Mouse (Mus musculus): Measurements from ENCODE around the gene Rft1. TPM values are rescaled to one million over a fixed set of nuclear protein-coding genes. Genes with fewer than 3 reads are reported as not detected.
A peak's percentile ranks its signal among the peaks of the same experiment; 100 is the strongest.

The Rft1 gene
- polyA plus RNA-seq, 1 experiment from 2014 or later = 12.8 TPM

DNA sequence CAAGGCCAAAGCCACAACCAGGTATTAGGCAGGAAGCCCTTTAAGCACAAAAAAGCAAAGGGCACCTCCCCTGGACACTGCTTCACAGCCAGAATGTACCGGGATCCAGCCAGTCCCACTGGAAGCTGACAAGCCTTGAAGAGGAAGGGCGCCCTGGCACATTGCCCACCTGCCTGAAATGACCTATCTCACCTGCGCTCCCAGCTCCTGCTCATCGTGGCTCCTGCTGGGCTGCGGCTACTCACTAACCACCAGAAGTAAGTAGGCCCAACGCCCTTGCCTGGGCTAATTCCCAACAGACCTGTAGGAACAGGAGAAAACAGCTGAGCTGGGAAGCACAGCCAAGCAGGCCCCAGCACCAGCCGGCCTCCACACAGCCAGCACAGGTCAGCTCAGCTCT lies 32.0 kb upstream of the Rft1 start:
- Histone ChIP-seq H3K4me2 (replicated peaks) (no peak overlapping the region), H3K27ac (replicated peaks) (no peak overlapping the region), H3K27me3 (peaks cover 34% of the 10 kb centered on the region), H3K4me3 (no peak overlapping the region), H3K4me1 (peaks cover 20% of the 10 kb centered on the region), H3K9ac (replicated peaks) (no peak overlapping the region), H3K36me3 (no peaks in the 10 kb centered on the region), H3K9me3 (no peaks in the 10 kb centered on the region)
- ATAC-seq (ENCODE audit: low FRiP score, low read depth) = no peak
- 83% methylated on average over 7 of the region's 7 CpGs for WGBS

DNA sequence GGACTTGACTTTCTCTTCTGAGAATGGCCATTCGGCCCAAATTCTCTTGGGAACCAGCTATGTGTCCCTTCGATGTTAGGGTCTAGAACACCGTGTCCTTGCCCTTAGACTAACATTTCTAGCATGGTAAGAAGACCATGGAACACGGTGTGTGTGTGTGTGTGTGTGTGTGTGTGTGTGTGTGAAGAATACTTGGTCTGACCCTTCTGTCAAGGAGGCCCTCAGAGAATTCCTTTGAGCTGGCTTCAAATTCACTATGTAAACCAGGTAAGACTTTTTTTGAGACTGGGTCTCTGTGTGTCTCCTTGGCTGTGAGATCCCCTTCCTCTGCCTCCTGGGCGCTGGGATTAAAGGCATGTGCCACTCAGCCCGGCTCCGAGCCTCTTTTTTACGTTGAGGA lies 31.6 kb upstream of the Rft1 start:
- peaks cover 20% of the 10 kb centered on the region for H3K4me1 ChIP-seq
- WGBS = 89% methylated on average over 8 of the region's 8 CpGs

DNA sequence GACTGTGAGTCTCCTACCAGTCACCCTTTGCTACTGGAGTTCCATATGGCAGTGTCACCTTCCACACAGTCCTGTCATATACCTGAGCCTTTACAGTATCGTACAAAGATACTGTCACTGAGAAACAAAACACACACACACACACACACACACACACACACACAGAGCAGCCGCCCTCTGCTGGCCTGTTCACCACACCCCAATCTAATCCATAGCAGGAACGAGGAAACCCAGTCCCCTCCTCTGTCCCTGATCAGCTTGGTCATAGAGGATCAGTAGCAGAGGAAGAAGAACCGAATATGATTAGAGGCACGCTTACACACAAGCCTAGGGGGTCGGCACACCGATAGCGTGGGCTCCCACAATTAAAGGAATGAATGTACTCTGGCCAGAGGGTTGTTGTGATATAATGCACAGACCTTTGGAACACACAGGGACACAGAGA lies 29.9 kb upstream of the Rft1 start:
- Histone ChIP-seq H3K9me3 (no peaks in the 10 kb centered on the region), H3K27me3 (peaks cover 45% of the 10 kb centered on the region), H3K36me3 (no peaks in the 10 kb centered on the region), H3K4me3 (0 out of 2 replicates have a peak overlapping the region, but pooled peaks have one; percentile 54), H3K4me2 (replicated peaks) (peak overlapping the region; percentile 61), H3K27ac (replicated peaks) (no peak overlapping the region), H3K9ac (replicated peaks) (no peak overlapping the region), H3K4me1 (peaks cover 20% of the 10 kb centered on the region)
- WGBS = 58% methylated on average over 8 of the region's 8 CpGs
- no peak for ATAC-seq (ENCODE audit: low FRiP score, low read depth)

More for the DNA sequence above, 31.6 kb upstream of the Rft1 start:
- peaks cover 34% of the 10 kb centered on the region for H3K27me3 ChIP-seq
- no peak overlapping the region for H3K4me3 ChIP-seq
- no peak overlapping the region for H3K4me2 ChIP-seq (replicated peaks)
- no peaks in the 10 kb centered on the region for H3K9me3 ChIP-seq
- H3K36me3 ChIP-seq = no peaks in the 10 kb centered on the region
- H3K27ac ChIP-seq (replicated peaks) = no peak overlapping the region
- H3K9ac ChIP-seq (replicated peaks) = no peak overlapping the region
- ATAC-seq (ENCODE audit: low FRiP score, low read depth) = no peak

DNA sequence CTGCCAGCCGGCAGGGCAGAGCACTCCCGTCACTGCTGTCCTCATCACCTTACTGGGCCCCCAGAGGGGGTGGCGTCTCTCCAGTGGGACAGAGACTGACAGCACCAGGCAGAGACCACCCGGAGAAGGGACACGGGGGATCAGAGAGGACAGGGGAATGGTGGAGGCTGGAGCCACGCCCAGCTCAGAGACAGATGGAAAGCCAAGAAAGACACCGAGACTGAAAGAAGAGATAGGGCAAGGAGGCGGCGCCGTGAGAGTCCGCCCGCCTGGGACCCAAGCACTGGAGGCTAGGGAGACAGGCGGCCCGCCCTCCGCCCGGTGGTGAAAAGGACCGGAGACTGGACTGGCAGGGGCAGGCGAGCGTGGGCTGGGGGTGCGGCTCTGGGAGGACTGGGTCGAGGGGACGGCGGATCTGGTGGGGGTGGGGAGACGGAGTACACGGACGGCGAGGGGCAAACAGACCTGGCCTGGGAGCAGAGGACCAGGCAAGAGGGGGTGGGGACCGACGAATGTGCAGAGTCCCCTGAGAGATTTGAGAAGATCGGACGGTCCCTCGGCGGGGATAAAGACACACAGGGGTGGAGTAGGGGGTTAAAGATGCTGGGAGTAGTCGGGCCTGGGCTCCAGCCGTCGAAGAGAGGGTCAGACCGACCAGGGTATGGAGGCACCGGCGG lies 28.9 kb upstream of the Rft1 start:
- WGBS = under 1% methylated on average over 39 of the region's 39 CpGs
- H3K9ac ChIP-seq (replicated peaks) = peak overlapping the region; percentile 43
- H3K27ac ChIP-seq (replicated peaks) = no peak overlapping the region
- peak overlapping the region; percentile 61 for H3K4me2 ChIP-seq (replicated peaks)
- H3K4me1 ChIP-seq = peaks cover 20% of the 10 kb centered on the region
- peak; percentile 32 for ATAC-seq (ENCODE audit: low FRiP score, low read depth)
- H3K27me3 ChIP-seq = peaks cover 48% of the 10 kb centered on the region
- no peaks in the 10 kb centered on the region for H3K36me3 ChIP-seq
- H3K4me3 ChIP-seq = peak overlapping the region; percentile 54
- no peaks in the 10 kb centered on the region for H3K9me3 ChIP-seq

DNA sequence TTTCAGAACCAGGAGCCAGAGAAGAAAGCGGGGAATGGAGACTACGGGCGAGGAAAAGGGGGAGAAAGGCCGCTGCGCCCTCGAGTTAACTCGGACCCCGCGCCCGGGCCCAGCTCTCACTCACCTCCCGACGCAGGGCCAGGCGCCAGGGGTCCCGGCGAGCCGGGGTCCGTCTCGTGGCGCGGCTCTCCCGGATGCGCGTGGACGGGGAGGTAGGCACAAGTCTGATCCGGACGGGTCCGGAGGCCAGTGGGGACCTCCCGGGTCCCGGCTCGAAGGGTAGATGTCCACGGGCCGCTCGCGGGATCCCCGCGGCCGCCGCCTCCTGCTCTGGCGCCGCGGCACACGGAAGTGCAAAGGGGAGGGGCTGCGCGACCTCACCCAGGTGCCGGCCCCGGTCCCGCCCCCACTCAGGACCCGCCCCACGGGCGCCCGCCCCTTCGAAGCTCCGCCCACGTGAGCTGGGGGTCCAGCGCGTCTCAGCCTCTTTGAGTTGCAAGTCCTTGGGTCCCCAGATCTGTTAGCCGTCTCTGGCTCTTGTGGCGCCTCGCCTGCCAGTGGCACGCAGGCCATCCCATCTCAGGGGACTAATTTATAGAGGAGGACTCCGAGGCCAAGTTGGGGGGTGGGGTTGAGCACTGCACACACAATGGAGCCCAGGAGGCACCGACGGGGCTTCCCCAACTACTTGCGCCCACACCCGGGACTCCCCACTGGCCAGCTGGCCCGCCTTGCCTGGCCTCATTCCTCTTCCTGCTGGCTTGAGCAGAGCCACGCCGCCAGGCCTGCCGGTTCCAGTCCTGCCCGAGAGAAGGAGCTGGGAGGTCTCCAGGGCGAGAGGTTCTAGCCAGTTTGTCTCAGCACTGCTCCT lies 28.1 kb upstream of the Rft1 start, which contains the start of gene Prkcd:
TSS of gene Prkcd (minus strand) at position 355 of the 871 bp plus-strand sequence.
- Histone ChIP-seq H3K27ac (replicated peaks) (no peak within 1 kb of the TSS), H3K4me1 (peaks cover 20% of the 10 kb centered on the region), H3K4me2 (replicated peaks) (peak within 1 kb of the TSS; percentile 61), H3K9ac (replicated peaks) (peak within 1 kb of the TSS; percentile 43), H3K36me3 (no peaks in the 10 kb centered on the region), H3K9me3 (no peaks in the 10 kb centered on the region), H3K27me3 (peaks cover 50% of the 10 kb centered on the region), H3K4me3 (peak within 1 kb of the TSS; percentile 54)
- peak; percentile 64 for ATAC-seq (ENCODE audit: low FRiP score, low read depth)
- under 1% methylated on average over 70 of the region's 71 CpGs for WGBS

DNA sequence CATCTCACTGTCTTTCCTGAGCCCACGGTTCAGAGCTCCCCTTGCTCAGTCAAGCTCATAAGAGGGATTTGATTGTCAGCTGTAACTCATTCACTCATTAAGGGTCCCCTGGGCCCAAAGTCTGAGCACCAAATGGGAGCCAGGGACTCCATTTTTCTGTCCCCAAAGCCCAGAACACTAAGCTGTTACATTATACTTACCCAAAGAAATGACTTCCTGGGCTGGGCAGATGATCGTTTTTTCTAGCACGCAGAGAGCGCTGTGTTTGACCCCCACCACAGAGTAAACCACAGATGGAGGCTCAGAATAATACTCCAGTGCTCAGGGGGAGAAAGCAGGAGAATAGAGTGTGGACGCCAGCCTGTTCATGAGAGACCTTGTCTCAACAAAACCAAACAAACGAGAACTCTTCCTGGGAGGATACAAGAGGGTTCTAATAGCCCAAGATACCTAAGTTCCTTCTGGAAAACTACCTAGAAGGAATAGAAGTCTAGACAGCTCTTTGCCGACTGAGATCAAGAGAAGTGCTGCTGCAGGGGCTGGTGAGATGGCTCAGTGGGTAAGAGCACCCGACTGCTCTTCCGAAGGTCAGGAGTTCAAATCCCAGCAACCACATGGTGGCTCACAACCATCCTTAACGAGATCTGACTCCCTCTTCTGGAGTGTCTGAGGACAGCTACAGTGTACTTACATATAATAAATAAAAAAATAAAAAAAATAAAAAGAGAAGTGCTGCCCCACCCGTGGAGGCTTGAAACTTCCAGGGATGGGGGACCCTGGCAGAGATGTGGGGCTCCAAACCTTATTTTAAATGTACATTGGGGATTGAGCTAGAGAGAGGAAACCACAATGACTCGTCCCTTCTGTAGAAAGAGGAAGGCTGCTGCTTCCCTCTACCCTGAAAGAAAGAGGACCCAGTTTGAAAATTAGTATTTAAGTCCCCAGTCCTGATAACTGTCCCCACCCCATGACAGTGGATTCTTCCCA lies 27.1 kb upstream of the Rft1 start:
- peaks cover 50% of the 10 kb centered on the region for H3K27me3 ChIP-seq
- ATAC-seq (ENCODE audit: low FRiP score, low read depth) = 0 out of 2 replicates have a peak, but pooled peaks have one; percentile 16
- H3K27ac ChIP-seq (replicated peaks) = no peak overlapping the region
- H3K9ac ChIP-seq (replicated peaks) = no peak overlapping the region
- H3K4me2 ChIP-seq (replicated peaks) = peak overlapping the region; percentile 61
- 59% methylated on average over 12 of the region's 12 CpGs for WGBS
- H3K4me3 ChIP-seq = peak overlapping the region; percentile 54
- peaks cover 20% of the 10 kb centered on the region for H3K4me1 ChIP-seq
- H3K36me3 ChIP-seq = no peaks in the 10 kb centered on the region
- no peaks in the 10 kb centered on the region for H3K9me3 ChIP-seq

DNA sequence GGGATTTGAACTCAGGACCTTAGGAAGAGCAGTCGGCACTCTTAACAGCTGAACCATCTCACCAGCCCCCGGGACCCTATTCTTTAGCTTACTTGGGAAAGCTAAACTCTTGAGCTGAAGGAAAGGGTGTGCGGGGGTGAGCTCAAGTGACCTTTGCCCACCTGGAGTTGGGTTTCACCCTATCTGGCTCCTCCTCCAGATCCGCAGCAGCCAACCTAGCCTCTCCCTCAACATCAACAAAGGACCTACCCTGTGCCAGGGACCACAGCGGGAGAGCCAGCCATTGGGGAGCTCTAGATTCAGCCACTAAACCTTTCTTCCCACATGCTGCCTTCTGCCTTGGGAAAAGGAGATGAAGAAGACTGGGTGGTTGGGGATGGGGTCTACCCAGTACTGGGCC lies 25.9 kb upstream of the Rft1 start:
- ATAC-seq (ENCODE audit: low FRiP score, low read depth) = no peak
- H3K4me1 ChIP-seq = peaks cover 20% of the 10 kb centered on the region
- no peak overlapping the region for H3K4me2 ChIP-seq (replicated peaks)

DNA sequence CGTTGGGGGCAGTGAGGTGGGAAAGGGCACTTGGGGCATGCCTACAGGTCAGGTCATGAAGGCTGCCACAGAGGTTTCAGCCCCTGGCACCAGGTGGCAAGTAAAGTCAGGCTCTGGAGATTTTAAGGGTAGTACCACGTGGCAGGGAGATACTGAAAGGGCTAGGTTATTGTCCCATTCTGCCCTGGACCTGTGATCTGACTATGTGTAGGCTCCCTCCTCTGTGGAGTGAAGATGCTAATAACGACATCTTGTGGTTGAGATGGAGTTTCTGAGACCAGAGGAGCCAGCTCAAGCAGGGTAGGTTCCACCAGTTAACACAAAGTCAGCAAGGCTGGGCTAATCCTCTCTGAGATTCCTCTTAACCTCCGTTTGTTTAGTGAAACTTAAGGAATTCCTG lies 24.3 kb upstream of the Rft1 start:
- H3K27ac ChIP-seq (replicated peaks) = no peak overlapping the region
- H3K4me3 ChIP-seq = no peak overlapping the region
- H3K4me1 ChIP-seq = peaks cover 15% of the 10 kb centered on the region
- no peak for ATAC-seq (ENCODE audit: low FRiP score, low read depth)
- H3K27me3 ChIP-seq = peaks cover 39% of the 10 kb centered on the region
- H3K4me2 ChIP-seq (replicated peaks) = no peak overlapping the region
- no peak overlapping the region for H3K9ac ChIP-seq (replicated peaks)
- no peaks in the 10 kb centered on the region for H3K36me3 ChIP-seq
- 44% methylated on average over 4 of the region's 4 CpGs for WGBS
- H3K9me3 ChIP-seq = no peaks in the 10 kb centered on the region

More for the DNA sequence above, 25.9 kb upstream of the Rft1 start:
- 91% methylated on average over 5 of the region's 5 CpGs for WGBS
- Histone ChIP-seq H3K4me3 (no peak overlapping the region), H3K9me3 (no peaks in the 10 kb centered on the region), H3K9ac (replicated peaks) (no peak overlapping the region), H3K27ac (replicated peaks) (no peak overlapping the region), H3K36me3 (no peaks in the 10 kb centered on the region), H3K27me3 (peaks cover 52% of the 10 kb centered on the region)

DNA sequence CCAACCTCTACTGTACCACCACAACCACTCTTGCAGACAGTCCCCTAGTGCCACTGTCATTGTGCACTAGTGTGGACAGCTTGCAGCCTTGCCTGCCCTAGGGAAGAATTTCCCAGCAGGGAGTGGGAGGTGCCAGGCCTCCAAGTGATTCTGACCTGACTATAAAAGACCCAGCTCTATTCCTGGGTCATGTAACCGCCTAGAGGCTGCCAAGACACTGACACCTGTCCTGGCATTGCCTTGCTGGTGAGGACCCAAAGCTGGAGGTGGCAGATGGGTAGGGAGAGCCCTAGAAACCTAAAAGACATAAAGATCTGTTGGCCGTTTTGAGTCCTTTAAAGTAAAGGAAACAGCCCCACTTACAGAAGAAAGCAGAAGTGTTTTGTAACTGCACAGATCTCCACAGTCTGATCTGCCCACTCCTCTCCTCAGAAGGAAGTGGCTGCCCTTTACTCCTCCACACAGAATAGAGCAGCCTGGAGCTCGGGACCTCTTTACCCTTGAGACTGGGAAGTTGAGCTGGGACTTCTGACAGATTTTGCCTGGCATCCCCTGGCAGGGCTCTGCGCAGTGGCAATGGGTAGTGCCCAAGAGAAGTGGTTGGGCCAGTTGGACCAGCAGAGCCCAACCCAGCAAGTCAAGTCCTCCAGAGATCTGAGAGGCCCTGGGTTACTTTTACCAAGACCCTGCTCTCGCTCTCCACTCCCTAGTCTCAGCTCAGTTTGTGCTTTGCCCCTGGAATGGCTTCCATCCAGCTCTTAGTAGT lies 23.2 kb upstream of the Rft1 start:
- no peaks in the 10 kb centered on the region for H3K36me3 ChIP-seq
- no peak overlapping the region for H3K27ac ChIP-seq (replicated peaks)
- 77% methylated on average over 5 of the region's 5 CpGs for WGBS
- peaks cover 29% of the 10 kb centered on the region for H3K27me3 ChIP-seq
- H3K4me2 ChIP-seq (replicated peaks) = no peak overlapping the region
- no peak overlapping the region for H3K4me3 ChIP-seq
- peaks cover 9% of the 10 kb centered on the region for H3K4me1 ChIP-seq
- no peak overlapping the region for H3K9ac ChIP-seq (replicated peaks)
- no peaks in the 10 kb centered on the region for H3K9me3 ChIP-seq
- no peak for ATAC-seq (ENCODE audit: low FRiP score, low read depth)

DNA sequence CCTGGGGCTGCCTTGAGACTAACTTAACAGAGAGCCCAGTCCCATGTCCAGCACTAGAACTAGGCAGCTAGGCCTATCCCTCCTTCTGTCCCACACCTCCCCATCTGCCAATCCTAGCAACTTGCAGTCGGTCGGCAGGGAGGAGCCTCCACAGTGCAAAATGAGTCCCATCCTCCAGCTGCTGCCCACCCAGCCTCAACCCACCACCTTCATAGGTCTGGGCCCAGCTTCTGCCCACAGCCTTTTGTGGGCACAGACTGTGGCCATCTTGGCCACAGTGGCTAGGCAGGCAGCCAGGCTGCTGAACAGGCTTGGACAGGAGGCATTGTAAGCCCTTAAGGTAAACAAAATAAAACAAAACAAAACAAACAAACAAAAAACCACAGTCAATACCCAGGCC lies 22.3 kb upstream of the Rft1 start:
- Histone ChIP-seq H3K4me1 (peaks cover under 1% of the 10 kb centered on the region; the same call in 1 of the 2 replicates), H3K4me3 (no peak overlapping the region), H3K27me3 (peaks cover 20% of the 10 kb centered on the region), H3K9ac (replicated peaks) (0 out of 2 replicates have a peak overlapping the region, but pooled peaks have one; percentile 15), H3K4me2 (replicated peaks) (no peak overlapping the region), H3K36me3 (no peaks in the 10 kb centered on the region), H3K9me3 (no peaks in the 10 kb centered on the region), H3K27ac (replicated peaks) (no peak overlapping the region)
- WGBS = 63% methylated on average over 2 of the region's 2 CpGs
- ATAC-seq (ENCODE audit: low FRiP score, low read depth) = no peak

DNA sequence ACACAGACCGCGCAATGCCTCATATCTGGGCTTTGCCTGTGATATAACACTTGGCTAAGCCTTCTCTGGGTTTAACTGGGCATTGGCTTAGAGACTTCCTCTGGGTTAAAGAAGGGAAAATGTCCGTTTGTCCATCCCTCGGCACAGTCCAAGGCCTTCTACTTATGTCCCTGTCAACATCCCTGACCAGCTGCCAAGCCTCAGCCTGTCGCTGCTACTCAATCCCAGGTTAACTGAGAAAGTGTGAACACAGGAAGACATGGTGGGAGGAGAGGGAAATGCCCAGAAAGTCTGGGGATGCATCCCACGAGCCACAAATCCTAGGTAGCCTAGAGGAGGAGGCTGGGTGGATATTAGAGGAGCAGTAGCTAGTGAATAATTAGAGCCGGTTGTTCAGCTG lies 20.5 kb upstream of the Rft1 start:
- no peak overlapping the region for H3K27ac ChIP-seq (replicated peaks)
- no peak for ATAC-seq (ENCODE audit: low FRiP score, low read depth)
- H3K4me1 ChIP-seq = no peaks in the 10 kb centered on the region
- H3K27me3 ChIP-seq = peaks cover 13% of the 10 kb centered on the region
- no peak overlapping the region for H3K4me3 ChIP-seq
- H3K4me2 ChIP-seq (replicated peaks) = no peak overlapping the region
- no peak overlapping the region for H3K9ac ChIP-seq (replicated peaks)
- no peaks in the 10 kb centered on the region for H3K9me3 ChIP-seq
- no peaks in the 10 kb centered on the region for H3K36me3 ChIP-seq
- WGBS = 77% methylated on average over 7 of the region's 7 CpGs

Data from midbrain, embryonic 12.5 days (tissue).